Mouse (Mus musculus): ENCODE measurements at regions not wholly inside any gene's neighbourhood (a gene's known extent, or its start where the extent isn't known, plus 50 kb on each side); places are given as distances from the start of the nearest gene placed in this dataset.

DNA sequence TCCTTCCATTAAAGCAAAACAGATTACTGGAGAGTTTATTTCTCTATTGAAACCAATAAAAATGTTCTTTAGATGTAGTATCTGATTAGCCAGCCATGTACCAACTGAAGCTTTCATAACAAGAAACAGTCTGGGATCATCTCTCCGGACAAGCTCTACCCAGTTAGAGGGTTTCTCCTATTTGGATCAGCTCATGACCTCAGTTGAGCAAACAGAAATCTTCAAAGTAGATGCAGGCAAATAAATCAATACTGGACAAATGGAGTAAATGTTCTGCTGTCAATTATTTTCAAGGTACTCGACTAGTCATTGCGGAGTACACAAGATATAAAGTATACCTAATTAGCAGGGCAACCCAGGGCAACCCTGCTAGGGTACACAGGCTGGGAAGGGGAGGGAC lies 67.4 kb downstream of the Avpr1a start:
- no peak for DNase-seq
- Histone ChIP-seq H3K4me1 (ENCODE audit: control insufficient read depth, insufficient read depth, low read length) (no peaks in the 10 kb centered on the region), H3K4me3 (replicated peaks; ENCODE audit: extremely low read depth, low read depth, low read length) (no peak overlapping the region)
- TF ChIP-seq POLR2A (IDR thresholded peaks at IDR 0.05; ENCODE audit: borderline replicate concordance, extremely low read depth, low read depth, low read length) (no peak), CTCF (IDR thresholded peaks at IDR 0.05; ENCODE audit: insufficient read depth, low read length) (no peak)
- 79% methylated on average over 3 of the region's 3 CpGs for WGBS

GRCm38 (mm10) chr10:122519274-122519790 lies 71.0 kb downstream of the Avpr1a start:
- no peaks in the 10 kb centered on the region for H3K4me1 ChIP-seq (ENCODE audit: control insufficient read depth, insufficient read depth, low read length)
- TF ChIP-seq CTCF (IDR thresholded peaks at IDR 0.05; ENCODE audit: insufficient read depth, low read length) (no peak), POLR2A (IDR thresholded peaks at IDR 0.05; ENCODE audit: borderline replicate concordance, extremely low read depth, low read depth, low read length) (no peak)
- 87% methylated on average over 4 of the region's 4 CpGs for WGBS
- H3K4me3 ChIP-seq (replicated peaks; ENCODE audit: extremely low read depth, low read depth, low read length), result no peak overlapping the region
- DNase-seq, result no peak

DNA sequence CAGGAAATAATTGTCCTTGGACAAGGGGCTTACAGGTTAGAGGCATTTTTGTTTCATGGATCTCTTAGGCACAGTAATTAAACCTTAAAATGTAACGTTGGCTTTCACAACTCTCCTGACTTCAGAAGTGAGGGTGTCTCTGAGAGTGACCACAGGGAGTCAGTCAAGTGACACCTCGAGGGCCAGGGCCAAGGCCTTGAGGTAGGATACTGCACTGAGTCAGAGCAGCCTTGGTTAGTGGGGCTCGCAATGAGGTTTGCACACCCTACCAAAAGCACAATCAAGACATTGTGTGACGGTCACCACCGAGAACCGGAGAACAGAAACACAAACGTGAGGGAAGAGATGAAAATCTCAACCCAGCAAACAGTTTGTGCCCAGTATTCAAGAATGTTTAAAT lies 71.7 kb downstream of the Avpr1a start:
- DNase-seq, result no peak
- Histone ChIP-seq H3K4me3 (replicated peaks; ENCODE audit: extremely low read depth, low read depth, low read length) (no peak overlapping the region), H3K4me1 (ENCODE audit: control insufficient read depth, insufficient read depth, low read length) (no peaks in the 10 kb centered on the region)
- WGBS, result 78% methylated on average over 7 of the region's 7 CpGs
- no peak for TF ChIP-seq CTCF (IDR thresholded peaks at IDR 0.05; ENCODE audit: insufficient read depth, low read length)
- TF ChIP-seq POLR2A (IDR thresholded peaks at IDR 0.05; ENCODE audit: borderline replicate concordance, extremely low read depth, low read depth, low read length), result no peak

DNA sequence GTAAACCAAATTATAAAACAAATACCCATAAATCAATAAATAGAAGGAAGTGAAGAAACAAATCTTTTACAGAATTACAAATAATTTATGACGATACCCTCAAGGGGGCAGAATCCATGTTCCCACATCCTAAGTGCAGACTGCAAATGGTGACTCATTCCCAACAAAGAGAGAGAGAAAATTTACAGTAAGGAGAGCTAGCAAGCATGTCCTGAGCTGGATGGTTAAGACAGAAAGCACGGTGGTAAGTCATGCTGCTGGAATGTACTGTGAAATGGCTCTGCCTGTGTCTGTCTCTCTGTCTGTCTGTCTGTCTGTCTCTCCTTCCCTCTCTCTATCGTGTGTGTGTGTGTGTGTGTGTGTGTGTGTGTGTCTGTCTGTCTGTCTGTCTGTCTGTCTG lies 74.3 kb downstream of the Avpr1a start:
- H3K4me3 ChIP-seq (replicated peaks; ENCODE audit: extremely low read depth, low read depth, low read length), result no peak overlapping the region
- WGBS, result 47% methylated on average over 3 of the region's 3 CpGs
- no peak for DNase-seq
- no peaks in the 10 kb centered on the region for H3K4me1 ChIP-seq (ENCODE audit: control insufficient read depth, insufficient read depth, low read length)
- TF ChIP-seq CTCF (IDR thresholded peaks at IDR 0.05; ENCODE audit: insufficient read depth, low read length), result no peak
- no peak for TF ChIP-seq POLR2A (IDR thresholded peaks at IDR 0.05; ENCODE audit: borderline replicate concordance, extremely low read depth, low read depth, low read length)

GRCm38 (mm10) chr10:122525360-122525759 lies 77.1 kb downstream of the Avpr1a start:
- no peak for TF ChIP-seq CTCF (IDR thresholded peaks at IDR 0.05; ENCODE audit: insufficient read depth, low read length)
- no peak for TF ChIP-seq POLR2A (IDR thresholded peaks at IDR 0.05; ENCODE audit: borderline replicate concordance, extremely low read depth, low read depth, low read length)
- 52% methylated on average over 7 of the region's 7 CpGs for WGBS
- DNase-seq, result no peak
- Histone ChIP-seq H3K4me3 (replicated peaks; ENCODE audit: extremely low read depth, low read depth, low read length) (no peak overlapping the region), H3K4me1 (ENCODE audit: control insufficient read depth, insufficient read depth, low read length) (no peaks in the 10 kb centered on the region)

DNA sequence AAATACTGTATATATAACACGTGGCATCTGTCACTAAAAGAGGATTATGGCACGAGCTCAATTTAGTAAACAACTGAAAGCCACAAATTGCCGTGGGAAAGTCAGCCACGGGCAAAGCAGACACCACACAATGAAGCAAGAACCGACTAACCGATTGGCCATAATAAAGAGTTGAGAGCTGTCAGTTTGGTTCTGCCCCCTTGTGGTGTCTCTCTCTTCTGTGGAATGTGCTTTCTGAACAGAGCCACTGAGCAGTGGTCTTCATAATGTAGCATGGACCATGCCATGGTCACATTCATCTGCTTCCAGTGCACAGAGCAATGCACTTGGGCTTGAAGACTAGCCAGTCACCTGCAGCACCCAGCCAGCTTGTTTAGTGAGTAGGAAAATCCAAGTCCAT lies 77.5 kb downstream of the Avpr1a start:
- WGBS, result 69% methylated on average over 6 of the region's 6 CpGs
- no peak for DNase-seq
- TF ChIP-seq POLR2A (IDR thresholded peaks at IDR 0.05; ENCODE audit: borderline replicate concordance, extremely low read depth, low read depth, low read length) (no peak), CTCF (IDR thresholded peaks at IDR 0.05; ENCODE audit: insufficient read depth, low read length) (no peak)
- H3K4me3 ChIP-seq (replicated peaks; ENCODE audit: extremely low read depth, low read depth, low read length), result no peak overlapping the region
- no peaks in the 10 kb centered on the region for H3K4me1 ChIP-seq (ENCODE audit: control insufficient read depth, insufficient read depth, low read length)

DNA sequence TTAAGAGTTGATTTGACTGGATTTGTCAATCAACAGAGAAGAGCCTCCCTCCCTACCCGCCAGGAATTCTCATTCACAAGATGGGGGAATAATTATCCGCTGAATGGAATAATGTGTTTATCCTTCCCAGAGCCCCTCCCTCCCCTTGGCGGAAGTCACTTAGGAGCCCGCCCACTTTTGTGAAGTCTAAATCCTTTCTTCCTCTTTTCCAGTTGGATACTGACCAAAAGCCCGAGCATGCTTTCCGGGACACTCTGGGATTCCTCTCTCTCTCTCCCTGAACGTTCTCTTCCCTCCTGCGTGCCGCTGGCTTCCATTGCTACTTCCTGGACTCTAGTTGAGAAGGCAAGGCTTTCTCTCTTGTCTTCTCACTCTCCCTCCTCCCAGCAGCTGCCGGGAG lies 79.9 kb downstream of the Avpr1a start:
- DNase-seq, result no peak
- TF ChIP-seq POLR2A (IDR thresholded peaks at IDR 0.05; ENCODE audit: borderline replicate concordance, extremely low read depth, low read depth, low read length) (no peak), CTCF (IDR thresholded peaks at IDR 0.05; ENCODE audit: insufficient read depth, low read length) (no peak)
- H3K4me3 ChIP-seq (replicated peaks; ENCODE audit: extremely low read depth, low read depth, low read length), result peak overlapping the region; percentile 7
- 60% methylated on average over 10 of the region's 10 CpGs for WGBS
- no peaks in the 10 kb centered on the region for H3K4me1 ChIP-seq (ENCODE audit: control insufficient read depth, insufficient read depth, low read length)

- Histone ChIP-seq H3K4me3 (replicated peaks; ENCODE audit: extremely low read depth, low read depth, low read length) (no peak overlapping the region), H3K4me1 (ENCODE audit: control insufficient read depth, insufficient read depth, low read length) (no peaks in the 10 kb centered on the region)
- TF ChIP-seq POLR2A (IDR thresholded peaks at IDR 0.05; ENCODE audit: borderline replicate concordance, extremely low read depth, low read depth, low read length) (no peak), CTCF (IDR thresholded peaks at IDR 0.05; ENCODE audit: insufficient read depth, low read length) (no peak)
- 28% methylated on average over 4 of the region's 4 CpGs for WGBS
- DNase-seq, result no peak
Observed at GRCm38 (mm10) chr10:122528973-122529703, 80.8 kb downstream of the Avpr1a start.

GRCm38 (mm10) chr10:122534714-122535113 lies 86.4 kb downstream of the Avpr1a start:
- no peak overlapping the region for H3K4me3 ChIP-seq (replicated peaks; ENCODE audit: extremely low read depth, low read depth, low read length)
- WGBS, result 80% methylated on average over 5 of the region's 5 CpGs
- no peaks in the 10 kb centered on the region for H3K4me1 ChIP-seq (ENCODE audit: control insufficient read depth, insufficient read depth, low read length)
- TF ChIP-seq CTCF (IDR thresholded peaks at IDR 0.05; ENCODE audit: insufficient read depth, low read length) (no peak), POLR2A (IDR thresholded peaks at IDR 0.05; ENCODE audit: borderline replicate concordance, extremely low read depth, low read depth, low read length) (no peak)
- DNase-seq, result no peak

DNA sequence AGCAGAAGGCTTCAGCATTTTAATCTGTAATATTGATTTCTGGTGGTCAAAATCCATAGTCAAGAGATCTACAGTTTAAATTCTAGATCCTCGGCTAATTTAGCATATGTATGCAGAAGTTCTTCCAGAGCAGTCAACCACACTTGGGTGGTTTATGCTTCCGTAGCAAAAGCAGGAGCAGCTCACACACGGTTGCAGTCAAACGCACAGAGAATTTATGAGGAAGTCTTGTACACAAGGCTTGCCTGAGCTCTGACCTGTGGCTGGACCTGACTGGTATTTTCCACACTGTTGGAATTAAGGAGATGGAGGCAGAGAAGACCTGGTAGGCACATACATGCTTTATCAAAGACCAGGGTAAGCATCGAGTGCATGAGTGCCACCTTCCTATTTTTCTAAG lies 86.8 kb downstream of the Avpr1a start:
- H3K4me3 ChIP-seq (replicated peaks; ENCODE audit: extremely low read depth, low read depth, low read length), result no peak overlapping the region

More for the DNA sequence above, 86.8 kb downstream of the Avpr1a start:
- WGBS, result 64% methylated on average over 5 of the region's 5 CpGs
- DNase-seq, result no peak
- TF ChIP-seq POLR2A (IDR thresholded peaks at IDR 0.05; ENCODE audit: borderline replicate concordance, extremely low read depth, low read depth, low read length) (no peak), CTCF (IDR thresholded peaks at IDR 0.05; ENCODE audit: insufficient read depth, low read length) (no peak)
- H3K4me1 ChIP-seq (ENCODE audit: control insufficient read depth, insufficient read depth, low read length), result no peaks in the 10 kb centered on the region

Measured in lung, adult 2 months (tissue).